Mouse (Mus musculus) heart, postnatal 0 days (tissue): Measurements from ENCODE around the gene Cep131.

Source experiments
- CTCF ChIP-seq: IDR thresholded peaks from 2 replicates; pipeline ENCODE4 v1.5.1; 2016; ENCODE audit warnings: antibody characterized with exemption, control low read depth, low read depth
- EP300 ChIP-seq: IDR thresholded peaks from 2 replicates; pipeline ENCODE4 v1.6.1; 2016; ENCODE audit warnings: antibody characterized with exemption, low read depth

DNA sequence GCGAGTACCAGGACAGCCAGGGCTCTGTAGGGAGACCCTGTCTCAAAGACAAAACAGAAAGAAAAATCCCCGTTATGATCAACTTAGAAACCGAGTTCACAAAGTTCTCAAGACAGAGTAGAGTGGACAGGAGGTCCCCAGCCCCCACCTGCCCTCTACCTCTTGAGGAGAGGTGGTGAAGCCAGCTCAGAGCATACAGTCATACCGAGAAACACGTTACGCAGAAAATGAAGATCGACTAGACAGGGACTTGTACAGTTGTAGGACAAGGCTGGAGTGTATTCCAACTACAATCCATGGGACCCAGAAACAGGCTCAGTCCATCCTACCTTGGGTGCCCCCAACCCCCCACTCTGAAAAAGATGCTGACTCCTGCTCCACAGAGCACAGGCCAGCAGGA lies 32.5 kb upstream of the Cep131 start:
- TF ChIP-seq CTCF (no peak), EP300 (no peak)
